Mouse (Mus musculus) embryonic fibroblast, embryonic 13.5 days (primary cell): ENCODE measurements around the gene Smim20.

ENCODE experiments used
- CTCF ChIP-seq: IDR thresholded peaks from 2 replicates; pipeline ENCODE4 v1.5.1; 2011; ENCODE audit warnings: mild to moderate bottlenecking, control low read depth, low read length, moderate library complexity, borderline replicate concordance; ENCODE audit not compliant: insufficient read depth
- POLR2A ChIP-seq: IDR thresholded peaks from 2 replicates; pipeline ENCODE4 v1.6.1; 2011; ENCODE audit warnings: low read depth, mild to moderate bottlenecking, control low read depth, low read length, moderate library complexity

DNA sequence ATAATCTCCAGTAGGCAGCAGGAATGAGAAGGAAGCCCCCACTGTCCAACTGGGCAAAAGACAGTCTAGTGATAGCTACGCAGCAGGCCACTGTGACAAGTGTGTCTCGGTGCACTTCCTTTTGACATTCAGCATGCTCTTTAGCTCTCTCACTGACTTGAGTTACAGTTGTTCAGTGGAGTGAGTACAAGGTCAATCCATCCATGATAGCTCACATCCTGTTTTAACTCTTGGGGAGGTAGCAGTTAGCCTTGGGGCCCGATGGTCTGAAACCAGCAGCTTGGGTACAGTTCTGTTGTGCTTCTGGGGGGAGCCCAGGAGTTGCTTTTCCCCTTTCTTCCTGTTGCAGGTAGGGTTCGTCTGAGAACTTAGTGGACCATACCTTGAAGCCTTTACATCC lies 5.7 kb downstream of the Smim20 start:
- TF ChIP-seq CTCF (no peak), POLR2A (no peak)
